Mouse (Mus musculus): Measurements from ENCODE around the gene Gdpd1.
"Not testable (repeated sequence)": the region's sequence is repeated elsewhere in the genome, so short reads cannot be mapped to it uniquely, and the experiment has no call there.

The Gdpd1 gene

GRCm38 (mm10) chr11:87073866-87074440 is at the start of gene Gdpd1:
Gene Gdpd1 (minus strand): TSS chr11:87074062.
- peak; percentile 89 to 92 for DNase-seq (ENCODE audit: low spot score in 2 of 2)

- no peak for DNase-seq (ENCODE audit: low spot score in 2 of 2)
These were observed 48.0 kb upstream of the Gdpd1 start for GRCm38 (mm10) chr11:87121864-87122263.

- no peak for DNase-seq (ENCODE audit: low spot score in 2 of 2)
These were observed 36.5 kb upstream of the Gdpd1 start for GRCm38 (mm10) chr11:87110172-87110909.

- peak in 1 of 2 experiments; percentile 36 for DNase-seq (ENCODE audit: low spot score in 2 of 2)
These were observed 35.8 kb upstream of the Gdpd1 start for GRCm38 (mm10) chr11:87109519-87110171.

- peak; percentile 92 to 98 for DNase-seq (ENCODE audit: low spot score in 2 of 2)
These were observed 35.1 kb upstream of the Gdpd1 start, which contains the start of gene Ska2 for GRCm38 (mm10) chr11:87108755-87109518. Gene Ska2 (plus strand): TSS chr11:87109234.

GRCm38 (mm10) chr11:87108409-87108754 is 34.5 kb upstream of the Gdpd1 start, which contains the start of gene Prr11:
Gene Prr11 (minus strand): TSS chr11:87108708.
- DNase-seq (ENCODE audit: low spot score in 2 of 2): no peak

GRCm38 (mm10) chr11:87087142-87087541 is 13.3 kb upstream of the Gdpd1 start:
- DNase-seq (ENCODE audit: low spot score in 2 of 2): no peak

GRCm38 (mm10) chr11:87086290-87086984 is 12.6 kb upstream of the Gdpd1 start, which contains the start of gene Smg8:
Gene Smg8 (minus strand): TSS chr11:87086774.
- DNase-seq (ENCODE audit: low spot score in 2 of 2): peak; percentile 63 to 74

- DNase-seq (ENCODE audit: low spot score in 2 of 2): no peak
These were observed 11.6 kb upstream of the Gdpd1 start for GRCm38 (mm10) chr11:87085461-87085860.

GRCm38 (mm10) chr11:87083712-87084111 is 9.8 kb upstream of the Gdpd1 start:
- no peak for DNase-seq (ENCODE audit: low spot score in 2 of 2)

- DNase-seq (ENCODE audit: low spot score in 2 of 2): peak in 1 of 2 experiments; percentile 20
These were observed 458 bp downstream of the Gdpd1 start for GRCm38 (mm10) chr11:87073343-87073865.

- no peak for DNase-seq (ENCODE audit: low spot score in 2 of 2)
These were observed 11.8 kb downstream of the Gdpd1 start for GRCm38 (mm10) chr11:87062087-87062486.

- no peak for DNase-seq (ENCODE audit: low spot score in 2 of 2)
These were observed 13.5 kb downstream of the Gdpd1 start for GRCm38 (mm10) chr11:87060410-87060809.

- DNase-seq (ENCODE audit: low spot score in 2 of 2): no peak
These were observed 17.6 kb downstream of the Gdpd1 start for GRCm38 (mm10) chr11:87056286-87056685.

GRCm38 (mm10) chr11:87048900-87049299 is 25.0 kb downstream of the Gdpd1 start:
- DNase-seq (ENCODE audit: low spot score in 2 of 2): not testable (repeated sequence)

GRCm38 (mm10) chr11:87046968-87047367 is 26.9 kb downstream of the Gdpd1 start:
- no peak for DNase-seq (ENCODE audit: low spot score in 2 of 2)

GRCm38 (mm10) chr11:87043052-87043451 is 30.8 kb downstream of the Gdpd1 start:
- DNase-seq (ENCODE audit: low spot score in 2 of 2): no peak

GRCm38 (mm10) chr11:87039307-87039963 is 34.4 kb downstream of the Gdpd1 start:
- DNase-seq (ENCODE audit: low spot score in 2 of 2): no peak

GRCm38 (mm10) chr11:87036180-87036579 is 37.7 kb downstream of the Gdpd1 start:
- DNase-seq (ENCODE audit: low spot score in 2 of 2): peak in 1 of 2 experiments; percentile 16

- no peak for DNase-seq (ENCODE audit: low spot score in 2 of 2)
These were observed 45.6 kb downstream of the Gdpd1 start for GRCm38 (mm10) chr11:87028212-87028611.

Measured in thymus, postnatal 10 days (tissue).